Mouse (Mus musculus) Patski (cell line): ENCODE results near the gene Ubl3. TPM values are rescaled to one million over a fixed set of nuclear protein-coding genes. Genes with fewer than 3 reads are reported as not detected.

ENCODE experiments used
- ATAC-seq: fragments of 100-300 bp; one replicate; pipeline ENCODE4 v1.8.0; 2021
- CTCF ChIA-PET: fragments of 350-600 bp; sonication (Branson Sonifier 250); formaldehyde crosslinking; loops from one replicate; lab custom pipeline; 2022; ENCODE audit warnings: inconsistent platforms; lab: Charles Lee
- POLR2A ChIA-PET: fragments of 350-600 bp; sonication (Branson Sonifier 250); formaldehyde crosslinking; loops from one replicate; lab custom pipeline; 2022; ENCODE audit warnings: antibody characterized with exemption, inconsistent platforms; lab: Charles Lee
- DNase-seq: peaks from one replicate; pipeline ENCODE4 v3.0.0-alpha.2; 2011; ENCODE audit warnings: low read depth, low spot score
- H3K27me3 ChIP-seq: fragments of 371-371 bp; one replicate; pipeline ENCODE4 v1.5.1; 2021
- CTCF ChIP-seq: fragments of 100-300 bp; IDR thresholded peaks from one replicate; pipeline ENCODE4 v1.5.1; 2021
- in situ Hi-C: fragments of 300-500 bp; cut with MboI; formaldehyde crosslinking; loops from 3 replicates; pipeline ENCODE4 v1.11.1; 2018; ENCODE audit warnings: low pct_unique_long_range_greater_than_20kb, mixed read lengths
- polyA plus RNA-seq: library from polyadenylated mRNA; unstranded; gene quantifications from one replicate; pipeline ENCODE4 v1.2.3, GENCODE M21; 2021

Gene Ubl3
- polyA plus RNA-seq, 1 experiment from 2014 or later = 131 TPM

DNA sequence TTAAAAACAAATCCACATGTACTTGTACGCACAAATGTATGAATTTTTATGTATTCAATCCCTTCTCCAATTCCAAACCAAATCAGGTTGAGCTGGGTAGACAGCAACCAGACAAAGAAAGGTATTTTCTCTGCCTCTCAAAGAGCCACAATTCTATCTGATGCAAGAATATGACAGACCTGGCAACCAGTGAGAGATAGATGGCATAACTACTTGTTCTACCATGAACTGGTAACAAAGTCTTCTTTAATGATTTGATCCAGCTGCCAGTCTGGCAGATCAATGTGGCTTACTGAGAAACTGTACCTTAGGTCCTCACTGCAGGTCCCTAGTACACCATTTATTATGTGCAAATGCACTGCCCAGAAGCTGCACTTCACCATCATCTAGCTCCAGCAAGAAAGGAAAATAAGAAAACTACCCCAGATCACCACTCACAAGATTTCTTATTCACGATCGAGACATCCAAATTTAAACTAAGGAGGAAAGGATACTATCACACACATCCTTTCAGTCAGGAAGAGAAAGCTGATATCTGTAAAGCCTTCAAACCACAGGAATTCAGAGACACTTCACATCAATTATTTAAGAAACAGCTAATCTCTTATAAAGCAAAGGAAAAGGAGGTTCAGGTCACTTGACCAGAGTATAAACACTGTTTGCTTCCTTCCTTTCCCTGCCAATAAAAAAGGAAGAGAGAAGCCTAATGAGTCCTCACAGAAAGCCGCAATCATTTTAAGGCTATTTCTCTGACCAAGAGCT, 16.7 kb downstream of the Ubl3 start:
- no peak for TF ChIP-seq CTCF
- in situ Hi-C loops = no loop called here
- H3K27me3 ChIP-seq = no peaks in the 10 kb centered on the region
- ChIA-PET CTCF (interaction anchor here (0.6 to 4.6 kb wide), 6 partner anchors 11 to 253 kb away, joined by 3 to 28 read pairs (median 6); no protein-coding TSS in a partner anchor), POLR2A (interaction anchor here (0.6 to 0.9 kb wide), 3 partner anchors 46 to 122 kb away, joined by 3 to 5 read pairs (median 3); no protein-coding TSS in a partner anchor)
- DNase-seq (no peak), ATAC-seq (no peak)

DNA sequence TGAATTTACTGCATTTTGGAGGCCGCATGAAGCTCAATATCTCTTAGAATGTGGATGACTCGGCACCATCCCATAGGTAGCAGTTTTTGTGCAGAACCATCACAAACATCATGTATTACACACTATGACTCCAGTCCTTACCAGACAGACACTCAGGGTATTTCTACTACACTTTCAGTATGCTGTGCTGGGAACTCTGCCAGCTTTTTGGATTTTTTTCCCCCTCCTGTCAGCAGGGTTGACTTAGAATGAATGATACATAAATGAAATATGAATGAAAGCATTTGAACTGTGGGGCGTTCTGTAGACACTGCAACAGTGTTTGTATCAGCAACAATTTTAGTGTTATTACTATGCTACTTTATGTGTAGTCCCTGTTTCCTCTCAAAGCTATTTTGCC, 17.9 kb downstream of the Ubl3 start:
- no peak for ATAC-seq
- DNase-seq = no peak

DNA sequence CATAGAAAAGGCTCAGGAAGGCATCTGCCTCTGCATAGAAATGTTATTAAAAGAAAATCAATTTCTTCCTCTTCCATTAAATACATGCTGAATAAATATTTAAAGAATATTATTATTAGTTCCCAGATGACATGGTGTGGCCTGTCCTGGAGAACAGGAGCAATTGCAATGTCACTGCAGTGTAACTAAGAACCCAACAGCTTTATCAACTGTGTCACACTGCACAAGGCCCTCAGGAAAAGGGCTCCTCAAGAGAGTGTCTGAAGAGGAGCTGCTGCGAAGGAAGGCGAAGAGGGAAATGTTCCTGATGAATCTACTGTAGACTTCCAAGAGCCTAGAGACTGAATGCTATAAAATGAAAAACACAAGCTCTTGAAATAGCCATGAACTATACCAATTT, 18.7 kb downstream of the Ubl3 start:
- in situ Hi-C loops = no loop called here
- ChIA-PET CTCF (interaction anchor here (0.7 to 4.6 kb wide), 3 partner anchors 11 to 83 kb away, joined by 3 to 28 read pairs (median 4); no protein-coding TSS in a partner anchor), POLR2A (no interaction called here)
- DNase-seq (no peak), ATAC-seq (no peak)
- H3K27me3 ChIP-seq = no peaks in the 10 kb centered on the region
- TF ChIP-seq CTCF = no peak

More for the DNA sequence above, 17.9 kb downstream of the Ubl3 start:
- in situ Hi-C loops = no loop called here
- TF ChIP-seq CTCF = no peak
- ChIA-PET CTCF (interaction anchor here (0.7 to 4.6 kb wide), 4 partner anchors 11 to 218 kb away, joined by 3 to 28 read pairs (median 4); no protein-coding TSS in a partner anchor), POLR2A (interaction anchor here (0.7 kb wide), 1 partner anchor 37 kb away, joined by 3 read pairs; no protein-coding TSS in a partner anchor)
- H3K27me3 ChIP-seq = no peaks in the 10 kb centered on the region

DNA sequence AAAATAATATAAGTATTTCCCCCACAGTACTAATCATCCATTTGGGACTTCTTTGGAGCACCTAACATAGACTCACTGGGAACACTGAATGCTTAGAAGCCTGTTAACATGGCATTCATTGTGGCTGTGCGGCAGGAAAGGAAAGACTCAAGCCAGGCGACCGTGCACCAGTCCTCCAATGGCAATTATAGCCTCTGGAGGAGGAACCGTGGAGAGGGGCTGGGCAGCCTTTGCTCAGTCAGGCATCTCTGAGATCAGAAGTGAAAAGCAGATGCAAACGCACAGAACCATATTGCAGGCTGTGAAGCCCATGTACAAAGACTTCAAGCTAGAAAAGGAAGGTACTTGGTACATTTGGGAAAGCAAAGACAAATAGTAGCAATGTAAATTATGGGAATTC, 20.4 kb downstream of the Ubl3 start:
- TF ChIP-seq CTCF = no peak
- POLR2A ChIA-PET = no interaction called here
- in situ Hi-C loops = no loop called here
- DNase-seq = no peak
- no peaks in the 10 kb centered on the region for H3K27me3 ChIP-seq
- CTCF ChIA-PET = no interaction called here
- no peak for ATAC-seq

DNA sequence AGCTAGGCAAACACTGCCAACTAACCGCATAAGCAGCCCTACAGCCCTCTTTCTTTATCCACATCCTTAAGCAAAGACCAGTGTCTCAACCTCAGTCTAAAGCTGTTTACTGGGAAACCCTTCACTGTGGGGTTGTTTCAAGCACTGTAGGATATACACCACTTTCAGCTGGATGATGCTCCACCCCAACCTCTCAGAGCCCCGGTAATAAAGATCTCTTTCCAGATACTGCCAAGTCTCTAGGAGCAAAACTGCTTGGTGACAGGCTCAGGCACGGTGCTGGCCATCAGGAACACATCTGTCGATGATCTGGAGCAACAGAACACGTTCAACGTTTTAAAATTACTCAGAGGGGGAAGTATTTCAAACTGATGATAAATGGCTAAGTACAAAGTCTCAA, 25.0 kb downstream of the Ubl3 start:
- ATAC-seq = no peak
- TF ChIP-seq CTCF = no peak
- POLR2A ChIA-PET = no interaction called here

DNA sequence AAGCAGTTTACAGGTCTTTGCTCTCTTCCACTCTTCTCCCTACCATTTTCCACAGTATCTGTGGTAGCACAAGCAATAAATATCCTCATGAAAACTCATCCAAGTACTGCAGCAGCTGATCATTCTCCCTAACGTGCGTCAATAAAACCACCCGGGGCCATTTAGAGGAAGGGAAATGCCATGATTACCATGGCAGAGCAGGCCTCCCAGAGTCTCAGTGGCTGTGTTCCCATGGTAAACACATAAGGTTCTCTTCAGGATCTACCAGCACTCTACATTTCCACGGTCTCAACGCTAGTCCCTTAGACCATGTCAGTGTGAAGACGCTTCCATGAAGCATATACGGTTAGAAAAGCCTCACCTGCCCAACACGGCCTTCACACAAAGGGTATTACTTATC, 26.0 kb downstream of the Ubl3 start:
- in situ Hi-C loops = no loop called here
- TF ChIP-seq CTCF = no peak
- no peak for ATAC-seq
- ChIA-PET CTCF (no interaction called here), POLR2A (no interaction called here)
- DNase-seq = no peak
- H3K27me3 ChIP-seq = no peaks in the 10 kb centered on the region

More for the DNA sequence above, 25.0 kb downstream of the Ubl3 start:
- DNase-seq = no peak
- in situ Hi-C loops = no loop called here
- CTCF ChIA-PET = no interaction called here
- H3K27me3 ChIP-seq = no peaks in the 10 kb centered on the region

DNA sequence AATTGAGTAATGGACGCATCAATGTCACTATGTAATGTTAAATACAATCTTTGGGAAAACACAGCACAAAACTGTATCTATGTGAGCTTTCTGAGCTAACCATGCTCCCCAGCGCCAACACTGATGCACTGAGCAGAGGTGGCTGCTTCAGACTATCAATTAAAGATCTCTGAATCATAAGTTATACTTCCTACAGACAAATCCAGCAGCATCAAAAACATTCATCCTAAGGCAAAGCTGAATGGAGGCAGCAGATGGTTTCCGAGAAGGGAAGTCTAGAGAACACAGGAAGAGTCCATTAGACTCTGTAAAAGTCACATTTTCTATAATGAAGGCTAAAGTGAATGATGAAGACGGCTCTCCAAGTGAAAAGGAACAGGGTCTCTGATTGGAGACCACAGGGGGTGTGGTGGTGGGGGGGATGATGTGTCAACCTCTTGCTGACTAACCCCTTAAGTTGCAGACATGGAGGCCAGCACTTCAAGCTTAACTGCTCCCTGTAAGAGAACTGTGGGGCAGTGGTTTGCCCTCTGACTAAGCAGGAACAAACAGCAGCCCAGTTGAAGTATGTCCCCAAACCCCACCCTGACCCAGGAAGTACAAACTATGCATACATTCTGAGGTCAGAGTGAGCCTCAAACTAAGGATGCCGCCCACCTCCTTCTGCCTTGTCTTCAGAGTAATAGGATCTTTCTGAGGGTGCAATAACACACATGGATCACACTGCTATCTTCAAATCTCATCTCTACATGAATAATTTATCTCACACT, 29.2 kb downstream of the Ubl3 start:
- no peaks in the 10 kb centered on the region for H3K27me3 ChIP-seq
- CTCF ChIA-PET = interaction anchor here (1.2 to 1.8 kb wide), 2 partner anchors 11 to 12 kb away, joined by 4 to 6 read pairs; no protein-coding TSS in a partner anchor
- POLR2A ChIA-PET = no interaction called here
- in situ Hi-C loops = no loop called here
- TF ChIP-seq CTCF = no peak
- ATAC-seq (no peak), DNase-seq (no peak)

DNA sequence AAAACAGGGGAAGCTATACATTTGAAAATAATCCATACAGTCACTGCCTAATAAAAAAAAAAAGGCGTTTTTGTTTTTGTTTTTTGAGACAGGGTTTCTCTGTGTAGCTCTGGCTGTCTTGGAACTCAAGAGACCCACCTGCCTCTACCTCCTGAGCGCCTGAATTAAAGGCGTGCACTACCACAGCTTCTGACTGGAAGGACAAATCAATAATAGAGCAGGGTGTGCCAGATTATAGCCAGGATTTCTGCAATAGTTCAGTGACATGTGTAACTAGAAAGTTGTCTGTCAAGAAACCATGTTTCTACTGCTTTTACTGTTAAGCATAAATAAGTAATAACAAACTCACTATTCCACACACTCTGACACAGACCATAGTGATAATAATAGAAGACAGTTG, 30.2 kb downstream of the Ubl3 start:
- no peak for DNase-seq
- in situ Hi-C loops = no loop called here
- ChIA-PET POLR2A (no interaction called here), CTCF (interaction anchor here (1.0 to 1.8 kb wide), 2 partner anchors 13 to 15 kb away, joined by 3 to 6 read pairs; no protein-coding TSS in a partner anchor)
- no peak for TF ChIP-seq CTCF
- no peak for ATAC-seq
- no peaks in the 10 kb centered on the region for H3K27me3 ChIP-seq

DNA sequence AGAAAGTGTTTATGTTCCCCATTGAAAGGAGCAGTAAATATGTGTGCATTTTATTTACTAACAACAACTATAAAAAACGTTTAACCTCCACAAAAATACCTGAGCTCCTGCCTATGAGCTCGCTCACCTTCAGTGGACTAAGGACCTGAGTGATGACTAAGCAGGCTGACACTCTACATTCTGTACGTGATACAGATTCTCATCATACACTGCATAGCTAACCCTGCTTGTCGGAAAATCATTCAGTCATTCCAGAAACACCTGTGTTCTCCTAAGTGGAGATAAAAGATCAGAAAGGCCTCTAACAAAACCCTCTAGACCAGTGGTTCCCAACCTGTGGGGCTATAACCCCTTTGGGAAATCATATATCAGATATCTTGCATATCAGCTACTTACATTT, 35.1 kb downstream of the Ubl3 start:
- ATAC-seq = no peak
- no peak for TF ChIP-seq CTCF
- CTCF ChIA-PET = interaction anchor here (1.1 to 2.1 kb wide), 3 partner anchors 10 to 74 kb away, joined by 3 to 6 read pairs (median 3); no protein-coding TSS in a partner anchor
- H3K27me3 ChIP-seq = no peaks in the 10 kb centered on the region
- no peak for DNase-seq
- POLR2A ChIA-PET = no interaction called here
- in situ Hi-C loops = no loop called here

DNA sequence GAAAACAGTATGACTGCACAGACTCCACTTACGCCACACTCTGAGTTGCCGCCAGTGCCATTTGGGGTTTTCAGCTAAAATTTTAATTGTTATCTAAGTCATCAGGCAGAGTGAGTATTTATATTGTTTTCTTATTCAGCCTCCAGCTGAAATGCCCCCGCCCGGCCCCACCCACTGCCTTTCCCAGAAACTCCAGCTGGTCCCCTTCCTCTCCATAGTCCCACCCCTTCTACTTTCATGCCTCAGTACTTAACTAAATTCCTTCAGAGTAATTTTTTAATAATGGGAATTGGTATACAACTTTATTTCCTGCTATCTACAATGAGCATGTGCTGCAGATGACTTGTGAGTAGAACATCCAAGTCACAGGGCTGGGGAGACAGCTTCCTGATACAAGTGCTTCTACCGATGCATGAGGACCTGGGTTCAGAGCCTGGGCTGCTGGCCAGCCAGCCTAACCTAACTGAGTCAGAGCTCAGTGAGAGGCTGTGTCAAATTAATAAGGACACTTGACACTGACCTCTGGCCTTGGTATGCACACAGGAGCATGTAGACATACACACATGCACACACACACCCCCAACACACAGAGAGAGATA, 40.4 kb downstream of the Ubl3 start:
- no peak for DNase-seq
- POLR2A ChIA-PET = interaction anchor here (0.6 kb wide), 1 partner anchor 497 kb away, joined by 3 read pairs; no protein-coding TSS in a partner anchor
- in situ Hi-C loops = no loop called here
- CTCF ChIA-PET = no interaction called here
- no peak for ATAC-seq
- H3K27me3 ChIP-seq = no peaks in the 10 kb centered on the region
- no peak for TF ChIP-seq CTCF
